Mouse (Mus musculus) thymus, postnatal 4 days (tissue): Measurements from ENCODE around the gene Macrod1.

Experiments
- DNase-seq: peaks from one replicate; pipeline ENCODE4 v3.0.0; 2021

Gene Macrod1

GRCm38 (mm10) chr19:7143854-7144253 lies 87.2 kb downstream of the Macrod1 start:
- peak; percentile 78 for DNase-seq

DNA sequence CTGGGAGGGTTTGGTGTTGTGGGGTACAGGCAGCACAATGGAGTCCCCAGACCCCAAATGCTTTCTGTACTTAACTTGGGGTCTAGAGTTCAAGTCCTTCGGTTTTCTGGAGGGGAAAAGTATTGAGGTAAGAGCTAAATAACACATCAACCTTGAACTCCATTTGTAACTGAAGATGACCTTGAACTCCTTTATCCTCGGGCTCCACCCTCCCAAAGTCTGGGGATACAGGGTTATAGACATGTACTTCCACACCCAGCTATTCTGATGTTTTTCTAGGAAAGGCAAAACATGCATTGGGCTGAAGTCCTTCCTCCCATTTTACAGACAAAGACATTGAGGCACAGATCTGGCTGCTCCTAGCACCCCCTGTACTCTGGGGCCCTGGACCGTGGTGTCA lies 87.8 kb downstream of the Macrod1 start:
- DNase-seq = no peak

DNA sequence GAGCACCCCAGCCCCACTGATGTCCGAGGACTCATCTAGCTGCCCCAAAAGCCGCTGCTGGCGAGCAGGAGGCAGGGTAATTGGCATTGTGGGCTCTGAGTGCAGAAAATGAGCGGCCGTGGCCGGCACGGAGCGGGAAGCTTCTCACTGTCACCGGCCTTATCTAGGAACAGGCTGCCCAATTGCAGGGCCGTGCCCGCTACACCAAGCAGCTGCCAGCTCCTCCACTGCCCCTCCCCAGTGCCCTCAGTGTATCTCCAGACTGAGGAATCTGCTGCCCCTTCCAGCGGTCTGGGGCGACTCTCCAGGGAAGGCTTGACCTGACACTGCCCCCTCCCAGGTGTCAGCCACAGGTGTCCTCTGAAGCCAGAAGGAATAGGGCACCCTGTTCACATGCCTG lies 89.8 kb downstream of the Macrod1 start:
- no peak for DNase-seq

- no peak for DNase-seq
These were observed 91.5 kb downstream of the Macrod1 start for GRCm38 (mm10) chr19:7148096-7148495.

- DNase-seq = no peak
These were observed 92.0 kb downstream of the Macrod1 start for GRCm38 (mm10) chr19:7148541-7149085.

- no peak for DNase-seq
These were observed 92.6 kb downstream of the Macrod1 start for GRCm38 (mm10) chr19:7149158-7149685.

- DNase-seq = no peak
These were observed 94.8 kb downstream of the Macrod1 start for GRCm38 (mm10) chr19:7151300-7151926.

DNA sequence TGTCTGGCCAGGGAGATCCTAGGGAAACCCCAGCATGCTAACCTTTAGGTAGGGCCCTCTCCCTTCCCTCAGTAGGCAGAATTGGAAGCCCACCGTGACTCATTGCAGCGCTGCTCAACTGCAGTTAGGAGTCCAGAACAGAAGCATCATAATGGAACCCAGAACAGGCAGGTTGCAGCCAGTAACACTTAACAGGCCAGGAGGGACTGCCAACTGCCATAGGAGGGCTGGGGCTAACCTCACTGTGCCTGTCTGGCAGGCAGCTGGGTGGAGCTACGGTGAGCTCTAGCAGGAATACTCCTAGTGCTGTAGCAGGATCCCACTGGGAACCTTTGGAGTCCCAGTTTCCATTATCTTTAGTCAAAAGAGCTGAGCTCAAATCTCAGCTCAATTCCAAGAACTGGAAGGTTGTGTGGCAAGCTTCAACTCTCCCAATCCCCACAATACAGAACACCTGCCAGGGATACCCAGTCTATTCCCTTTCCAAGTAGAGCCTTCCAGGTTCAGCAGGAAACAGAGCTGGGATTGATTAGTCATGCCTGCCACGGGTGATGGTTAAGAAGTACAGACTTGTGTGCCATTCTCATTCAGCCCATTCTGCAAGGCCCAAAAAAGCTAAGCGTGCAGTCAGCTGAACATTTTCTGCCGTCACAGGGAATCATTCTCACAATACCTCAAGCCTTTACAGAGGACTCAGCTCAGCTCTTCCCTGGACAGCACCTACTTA lies 95.5 kb downstream of the Macrod1 start:
- DNase-seq = no peak

DNA sequence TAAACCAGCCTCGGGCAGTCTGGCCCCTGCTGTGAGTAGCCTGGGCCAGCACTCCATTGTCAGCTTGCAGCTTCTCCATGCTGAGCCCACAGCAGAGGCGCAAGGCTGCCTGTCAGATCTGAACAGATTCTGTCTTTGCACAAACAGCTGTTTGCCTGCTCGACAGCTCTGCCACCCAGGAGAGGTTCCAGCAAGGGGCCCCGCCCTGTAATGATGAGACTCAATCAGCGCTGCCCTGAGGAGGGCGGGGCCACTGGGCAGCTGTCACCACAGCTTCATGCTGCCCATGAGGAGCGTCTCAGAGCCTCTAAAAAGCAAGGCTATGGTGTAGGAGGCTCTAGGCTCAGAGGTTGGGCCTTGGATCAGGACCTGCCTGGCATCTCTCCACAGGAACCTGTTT lies 96.6 kb downstream of the Macrod1 start:
- no peak for DNase-seq

DNA sequence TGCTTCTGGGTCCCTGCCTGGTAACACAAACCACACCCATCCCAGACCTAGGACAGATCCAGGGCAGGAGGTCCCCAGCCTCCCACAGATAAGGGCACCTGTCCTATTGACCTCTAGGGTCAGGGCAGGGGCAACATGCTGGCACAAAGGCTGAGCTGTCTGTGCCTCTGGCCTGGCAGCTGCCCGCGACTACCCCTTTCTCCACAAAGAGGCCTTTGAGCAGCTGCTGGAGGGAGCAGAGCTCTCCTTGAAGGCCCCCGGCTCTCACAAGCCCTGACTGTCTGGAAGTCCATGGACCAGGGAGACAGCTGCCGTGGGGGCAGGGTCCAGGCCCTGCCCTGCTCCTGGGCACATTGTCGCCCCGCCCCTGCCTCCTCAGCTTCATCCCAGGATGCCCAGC lies 98.6 kb downstream of the Macrod1 start:
- DNase-seq = no peak

DNA sequence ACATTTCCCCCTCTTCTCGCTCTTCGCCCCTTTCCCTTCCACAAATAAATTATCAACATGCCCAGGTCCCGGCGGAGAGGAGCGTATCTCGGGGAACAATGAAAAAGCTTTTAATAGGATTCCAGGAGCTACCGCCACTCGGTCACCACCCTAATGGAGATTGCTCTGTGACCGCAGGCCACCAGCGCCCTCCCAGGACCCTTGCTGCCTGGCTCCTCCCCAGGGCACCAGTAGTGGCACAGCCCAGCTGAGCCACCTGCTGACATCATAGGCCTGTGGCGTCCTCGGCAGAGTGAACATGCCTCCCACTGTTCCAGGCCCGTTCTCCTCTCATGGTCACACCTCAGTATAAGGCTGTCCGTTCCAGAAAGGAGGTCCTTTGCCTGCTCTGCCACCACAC lies 101.1 kb downstream of the Macrod1 start:
- DNase-seq = no peak

DNA sequence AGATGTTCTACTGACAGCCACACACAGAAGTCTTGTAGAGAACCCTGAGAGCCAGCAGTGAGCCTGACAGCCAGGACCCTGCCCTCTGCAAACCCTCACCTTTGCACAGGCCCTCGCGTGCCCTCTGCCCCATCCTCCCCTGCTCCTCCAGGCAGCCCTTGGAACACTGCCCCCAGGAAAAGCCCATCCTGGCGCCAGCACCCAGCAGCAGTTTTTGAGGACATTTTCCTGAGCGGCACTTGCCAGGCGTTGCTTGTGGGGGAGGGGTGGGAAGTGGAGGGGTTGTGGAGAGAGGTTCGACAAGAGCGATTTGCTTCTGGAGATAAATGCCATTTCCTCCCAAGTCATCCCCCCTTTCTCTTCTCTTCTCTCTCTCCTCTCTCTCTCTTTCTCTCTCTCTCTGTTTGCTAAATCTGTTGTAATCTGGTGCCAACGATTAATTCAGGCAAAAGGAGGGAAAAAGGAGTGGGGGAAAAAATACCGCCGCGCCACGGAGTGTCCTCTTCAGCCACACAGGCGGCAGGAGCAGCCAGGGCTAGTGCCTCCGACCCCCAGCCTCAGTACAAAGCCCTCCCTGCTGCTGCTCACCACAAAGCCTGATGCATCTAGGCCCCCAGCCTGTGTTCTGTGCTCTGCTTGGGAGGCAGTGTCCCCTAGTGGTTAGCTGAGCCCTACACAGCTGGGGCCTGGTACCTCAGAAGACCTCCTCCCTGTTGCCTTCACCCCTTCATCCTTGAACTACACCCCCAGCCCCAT lies 103.7 kb downstream of the Macrod1 start:
- DNase-seq = peak; percentile 73

- DNase-seq = no peak
These were observed 104.5 kb downstream of the Macrod1 start for GRCm38 (mm10) chr19:7161064-7161463.

DNA sequence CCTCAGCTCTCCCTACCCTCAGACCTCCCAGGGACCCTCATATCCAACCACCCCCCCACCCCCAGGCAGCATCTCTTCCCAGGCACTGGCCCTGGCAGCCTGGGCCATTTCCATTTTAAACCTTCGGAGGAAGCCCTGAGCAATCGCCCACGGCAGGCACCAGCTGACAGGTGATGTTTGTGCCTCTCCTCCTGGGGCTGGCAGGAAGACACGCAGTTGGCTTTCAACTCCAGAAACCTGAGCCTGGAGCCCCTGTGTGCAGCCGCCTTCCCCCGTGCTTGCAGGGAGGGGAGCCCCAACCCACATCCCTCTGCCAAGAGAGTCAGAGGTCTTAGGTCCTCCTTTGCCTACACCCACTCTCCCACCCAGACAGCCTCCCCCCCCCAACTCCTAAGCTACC lies 107.6 kb downstream of the Macrod1 start:
- DNase-seq = peak; percentile 71

- peak; percentile 79 for DNase-seq
These were observed 108.3 kb downstream of the Macrod1 start for GRCm38 (mm10) chr19:7164820-7165323.

- peak; percentile 65 for DNase-seq
These were observed 109.0 kb downstream of the Macrod1 start for GRCm38 (mm10) chr19:7165509-7166199.

GRCm38 (mm10) chr19:7166200-7166711 lies 109.6 kb downstream of the Macrod1 start:
- DNase-seq = no peak

DNA sequence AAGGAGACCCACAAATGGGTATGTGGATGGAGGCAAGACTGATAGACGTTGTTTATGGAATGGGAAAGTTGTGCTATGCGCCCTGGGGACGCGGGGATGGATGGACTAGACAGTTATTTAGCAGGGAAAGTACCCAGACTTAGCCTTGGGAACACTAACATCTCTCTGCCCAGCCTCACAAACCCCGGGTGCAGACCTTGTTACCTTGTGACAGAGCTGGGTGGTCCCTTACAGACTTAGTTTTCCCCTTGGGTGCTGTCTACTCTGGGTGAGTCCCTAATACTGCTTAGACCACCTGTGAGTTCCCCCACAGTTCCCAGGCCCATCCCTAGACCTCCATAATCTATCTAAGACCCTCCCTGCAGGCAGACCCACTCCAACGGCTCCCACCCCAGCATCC lies 110.2 kb downstream of the Macrod1 start:
- no peak for DNase-seq

- no peak for DNase-seq
These were observed 111.8 kb downstream of the Macrod1 start for GRCm38 (mm10) chr19:7168423-7168822.

DNA sequence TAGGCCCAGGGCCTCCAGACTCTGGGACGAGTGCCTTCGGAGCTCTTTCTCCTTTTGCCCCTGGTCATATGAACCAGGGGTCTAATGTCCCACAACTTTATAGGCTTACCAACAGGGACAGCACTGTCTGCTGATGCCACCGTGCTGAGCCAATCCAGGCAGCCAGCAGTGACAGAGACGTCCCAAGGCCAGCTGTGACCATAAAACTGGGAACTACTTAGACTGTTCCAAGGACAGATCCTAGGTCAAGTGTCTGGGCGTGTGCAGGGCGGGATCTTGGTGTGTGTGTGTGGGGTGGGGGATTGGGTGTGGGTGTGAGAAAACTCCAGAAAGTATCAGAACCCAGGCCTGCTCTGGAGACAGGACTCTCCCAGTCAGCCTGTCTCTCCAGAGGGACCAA lies 114.3 kb downstream of the Macrod1 start:
- DNase-seq = no peak

DNA sequence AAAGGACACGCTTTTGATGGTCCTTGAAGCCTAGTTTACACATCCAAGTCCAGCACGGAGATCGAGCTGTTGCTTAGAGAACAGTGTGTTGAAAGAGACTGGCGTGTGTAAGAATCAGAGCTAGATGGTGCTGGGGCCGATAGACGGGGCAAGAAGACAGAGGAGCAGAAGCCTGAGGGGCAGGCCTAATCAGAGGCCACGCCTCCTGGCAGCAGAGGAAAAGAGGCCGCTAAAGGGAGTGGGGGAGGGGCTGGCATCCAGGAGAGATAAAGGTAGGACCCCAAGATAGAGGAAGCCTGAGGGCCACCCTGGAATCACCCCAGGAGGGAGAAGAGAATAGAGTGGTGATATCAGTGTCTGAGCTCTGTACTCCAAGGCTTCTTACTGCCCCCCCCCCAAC lies 114.8 kb downstream of the Macrod1 start:
- DNase-seq = no peak
